Mouse (Mus musculus): ENCODE data around the gene Krtap12-1.

GRCm38 (mm10) chr10:77677562-77677961, 42.8 kb upstream of the Krtap12-1 start:
- TF ChIP-seq CTCF (IDR thresholded peaks at IDR 0.05; ENCODE audit: control insufficient read depth, insufficient read depth, insufficient read length) (no peak), MYOG (IDR thresholded peaks at IDR 0.05; ENCODE audit: control insufficient read depth, extremely low read depth, insufficient read length) (no peak), CEBPB (IDR thresholded peaks at IDR 0.05; ENCODE audit: low read depth) (no peak)
